Mouse (Mus musculus) erythroid progenitor cell, adult 5-6 weeks (primary cell): Measurements from ENCODE around the gene Tmbim1. TPM values are rescaled to one million over a fixed set of nuclear protein-coding genes. Genes with fewer than 3 reads are reported as not detected.

ENCODE experiments used
- ATAC-seq: replicated peaks from 2 replicates; pipeline ENCODE4 v1.8.0; 2016; ENCODE audit warnings: moderate number of reproducible peaks, mild to moderate bottlenecking, moderate TSS enrichment, inconsistent platforms; ENCODE audit not compliant: poor library complexity, low FRiP score, severe bottlenecking
- total RNA-seq, 2 experiments: library from RNA; stranded (forward) in 1 of 2; stranded (reverse) in 1 of 2; fragments of 150-400 nt in 1 of 2; fragments of 186-747, 209-891 nt in 1 of 2; gene quantifications; 2 replicates each; pipeline versions ENCODE4 v1.2.3 to v1.2.4; 2015 to 2017; ENCODE audit warnings: low replicate concordance in 2 of 2

The Tmbim1 gene
- total RNA-seq, 2 experiments from 2014 or later, result 0.45 TPM; not detected in 1

DNA sequence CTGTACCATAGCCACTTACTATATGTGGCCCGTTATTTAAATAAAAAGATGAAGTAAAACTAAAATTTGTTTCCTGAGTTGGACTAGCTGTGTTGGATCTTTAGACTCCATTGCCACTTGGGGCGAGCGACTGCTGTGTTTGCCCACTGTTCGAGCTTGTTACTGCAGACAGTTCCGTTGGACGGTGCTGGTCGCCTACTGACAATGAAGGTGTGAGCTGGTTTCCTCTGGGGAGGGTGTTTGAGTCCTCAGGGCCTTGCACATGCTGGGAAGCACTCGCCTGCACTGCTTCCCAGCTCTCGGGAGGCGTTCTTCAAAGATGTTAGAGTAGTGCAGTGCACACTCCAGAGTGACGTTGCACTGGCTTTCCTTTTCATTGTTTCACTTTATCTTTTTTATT is 65.8 kb downstream of the Tmbim1 start:
- ATAC-seq, result no peak

DNA sequence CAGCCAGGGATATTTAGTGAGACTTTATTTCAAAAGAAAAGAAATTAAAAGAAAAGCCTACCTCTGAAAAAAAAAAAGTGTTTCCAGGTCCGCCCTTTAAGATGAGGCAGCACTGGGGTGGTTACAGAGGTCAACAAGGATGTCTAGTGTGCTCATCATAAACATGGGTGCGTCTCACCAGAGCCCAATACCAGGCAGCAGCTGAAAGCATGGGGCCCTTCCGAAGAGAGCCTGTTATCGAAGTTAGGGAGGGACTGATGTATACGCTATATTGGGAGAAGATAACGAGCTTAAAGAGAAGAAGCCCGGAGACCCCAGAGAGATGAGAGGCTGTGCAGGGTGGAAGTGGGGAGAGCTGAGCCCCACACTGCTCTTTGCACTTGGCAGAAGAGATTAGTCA is 66.3 kb downstream of the Tmbim1 start:
- ATAC-seq, result no peak

Other genes starting within 250 kb of the Tmbim1 start
- gene Tns1, start 181.2 kb downstream of the Tmbim1 start, total RNA-seq (2015; ENCODE audit: low replicate concordance), result 20.5 and 21.6 TPM in 2 replicates
- 20.0 and 49.5 TPM in 2 replicates for gene Tns1, start 181.2 kb downstream of the Tmbim1 start, total RNA-seq (2017; ENCODE audit: low replicate concordance)
- not detected in 2 replicates for gene Rufy4, start 180.1 kb downstream of the Tmbim1 start, total RNA-seq (2015; ENCODE audit: low replicate concordance)
- 0.13 TPM in 1 of 2 replicates, not detected in the other for gene Rufy4, start 180.1 kb downstream of the Tmbim1 start, total RNA-seq (2017; ENCODE audit: low replicate concordance)
- 6.3 and 6.8 TPM in 2 replicates for gene Cxcr2, start 151.6 kb downstream of the Tmbim1 start, total RNA-seq (2015; ENCODE audit: low replicate concordance)
- gene Cxcr2, start 151.6 kb downstream of the Tmbim1 start, total RNA-seq (2017; ENCODE audit: low replicate concordance), result 6.8 and 11.6 TPM in 2 replicates
- gene Cxcr1, start 111.0 kb downstream of the Tmbim1 start, total RNA-seq (2015; ENCODE audit: low replicate concordance), result not detected in 2 replicates
- not detected in 2 replicates for gene Cxcr1, start 111.0 kb downstream of the Tmbim1 start, total RNA-seq (2017; ENCODE audit: low replicate concordance)
- gene Arpc2, start 69.5 kb downstream of the Tmbim1 start, total RNA-seq (2015; ENCODE audit: low replicate concordance), result 228 and 243 TPM in 2 replicates
- 69.4 and 89.7 TPM in 2 replicates for gene Arpc2, start 69.5 kb downstream of the Tmbim1 start, total RNA-seq (2017; ENCODE audit: low replicate concordance)
- not detected in 2 replicates for gene Gpbar1, start 27.1 kb downstream of the Tmbim1 start, total RNA-seq (2015; ENCODE audit: low replicate concordance)
- not detected in 2 replicates for gene Gpbar1, start 27.1 kb downstream of the Tmbim1 start, total RNA-seq (2017; ENCODE audit: low replicate concordance)
- gene Aamp, start 20.9 kb downstream of the Tmbim1 start, total RNA-seq (2015; ENCODE audit: low replicate concordance), result 12.6 and 14.3 TPM in 2 replicates
- gene Aamp, start 20.9 kb downstream of the Tmbim1 start, total RNA-seq (2017; ENCODE audit: low replicate concordance), result 17.1 and 26.6 TPM in 2 replicates
- gene Pnkd, start 20.7 kb downstream of the Tmbim1 start, total RNA-seq (2015; ENCODE audit: low replicate concordance), result 6.5 and 12.2 TPM in 2 replicates
- 0.76 and 1.8 TPM in 2 replicates for gene Pnkd, start 20.7 kb downstream of the Tmbim1 start, total RNA-seq (2017; ENCODE audit: low replicate concordance)
- gene Catip, start 56.5 kb upstream of the Tmbim1 start, total RNA-seq (2015; ENCODE audit: low replicate concordance), result not detected in 2 replicates
- gene Catip, start 56.5 kb upstream of the Tmbim1 start, total RNA-seq (2017; ENCODE audit: low replicate concordance), result not detected in 2 replicates
- gene Slc11a1, start 69.6 kb upstream of the Tmbim1 start, total RNA-seq (2015; ENCODE audit: low replicate concordance), result 7.5 and 9.0 TPM in 2 replicates
- gene Slc11a1, start 69.6 kb upstream of the Tmbim1 start, total RNA-seq (2017; ENCODE audit: low replicate concordance), result 12.5 and 19.4 TPM in 2 replicates
- gene Ctdsp1, start 85.9 kb upstream of the Tmbim1 start, total RNA-seq (2015; ENCODE audit: low replicate concordance), result 64.5 and 65.0 TPM in 2 replicates
- 18.5 and 26.8 TPM in 2 replicates for gene Ctdsp1, start 85.9 kb upstream of the Tmbim1 start, total RNA-seq (2017; ENCODE audit: low replicate concordance)
- gene Vil1, start 103.8 kb upstream of the Tmbim1 start, total RNA-seq (2015; ENCODE audit: low replicate concordance), result not detected in 2 replicates
- 0.64 TPM in 1 of 2 replicates, not detected in the other for gene Vil1, start 103.8 kb upstream of the Tmbim1 start, total RNA-seq (2017; ENCODE audit: low replicate concordance)
- 28.5 and 39.6 TPM in 2 replicates for gene Cnot9, start 200.4 kb upstream of the Tmbim1 start, total RNA-seq (2015; ENCODE audit: low replicate concordance)
- 19.6 and 43.3 TPM in 2 replicates for gene Cnot9, start 200.4 kb upstream of the Tmbim1 start, total RNA-seq (2017; ENCODE audit: low replicate concordance)
- gene Plcd4, start 237.3 kb upstream of the Tmbim1 start, total RNA-seq (2015; ENCODE audit: low replicate concordance), result not detected in 2 replicates
- gene Plcd4, start 237.3 kb upstream of the Tmbim1 start, total RNA-seq (2017; ENCODE audit: low replicate concordance), result 0.39 TPM in 1 of 2 replicates, not detected in the other
- gene Usp37, start 238.7 kb upstream of the Tmbim1 start, total RNA-seq (2015; ENCODE audit: low replicate concordance), result 15.5 and 30.2 TPM in 2 replicates
- gene Usp37, start 238.7 kb upstream of the Tmbim1 start, total RNA-seq (2017; ENCODE audit: low replicate concordance), result 29.0 and 33.9 TPM in 2 replicates